Mouse (Mus musculus): ENCODE measurements around the gene Sspn.

Gene Sspn

GRCm38 (mm10) chr6:145973356-145973755, 41.9 kb downstream of the Sspn start:
- DNase-seq (ENCODE audit: low read depth), result no peak

GRCm38 (mm10) chr6:145974766-145975165, 43.3 kb downstream of the Sspn start:
- no peak for DNase-seq (ENCODE audit: low read depth)

- no peak for DNase-seq (ENCODE audit: low read depth)
These were observed 45.9 kb downstream of the Sspn start for GRCm38 (mm10) chr6:145977344-145977743.

- DNase-seq (ENCODE audit: low read depth), result no peak
These were observed 46.5 kb downstream of the Sspn start for GRCm38 (mm10) chr6:145977771-145978450.

- peak; percentile 67 for DNase-seq (ENCODE audit: low read depth)
These were observed 49.6 kb downstream of the Sspn start for GRCm38 (mm10) chr6:145981074-145981473.

GRCm38 (mm10) chr6:145982335-145982734, 50.9 kb downstream of the Sspn start:
- DNase-seq (ENCODE audit: low read depth), result no peak

GRCm38 (mm10) chr6:145990578-145990977, 59.1 kb downstream of the Sspn start:
- no peak for DNase-seq (ENCODE audit: low read depth)

- DNase-seq (ENCODE audit: low read depth), result no peak
These were observed 61.1 kb downstream of the Sspn start for GRCm38 (mm10) chr6:145992526-145992925.

GRCm38 (mm10) chr6:145992985-145993384, 61.5 kb downstream of the Sspn start:
- DNase-seq (ENCODE audit: low read depth), result peak; percentile 92

- no peak for DNase-seq (ENCODE audit: low read depth)
These were observed 67.0 kb downstream of the Sspn start for GRCm38 (mm10) chr6:145998314-145999007.

GRCm38 (mm10) chr6:146000767-146001166, 69.3 kb downstream of the Sspn start:
- no peak for DNase-seq (ENCODE audit: low read depth)

GRCm38 (mm10) chr6:146001396-146002191, 70.2 kb downstream of the Sspn start:
- DNase-seq (ENCODE audit: low read depth), result no peak

- DNase-seq (ENCODE audit: low read depth), result no peak
These were observed 72.7 kb downstream of the Sspn start for GRCm38 (mm10) chr6:146004174-146004601.

- no peak for DNase-seq (ENCODE audit: low read depth)
These were observed 73.9 kb downstream of the Sspn start for GRCm38 (mm10) chr6:146005129-146005886.

- DNase-seq (ENCODE audit: low read depth), result no peak
These were observed 74.6 kb downstream of the Sspn start for GRCm38 (mm10) chr6:146005935-146006564.

- no peak for DNase-seq (ENCODE audit: low read depth)
These were observed 75.3 kb downstream of the Sspn start for GRCm38 (mm10) chr6:146006753-146007152.

GRCm38 (mm10) chr6:146008450-146008981, 77.1 kb downstream of the Sspn start:
- DNase-seq (ENCODE audit: low read depth), result no peak

GRCm38 (mm10) chr6:146009163-146009915, 77.9 kb downstream of the Sspn start:
- no peak for DNase-seq (ENCODE audit: low read depth)

- no peak for DNase-seq (ENCODE audit: low read depth)
These were observed 78.8 kb downstream of the Sspn start for GRCm38 (mm10) chr6:146010093-146010764.

- DNase-seq (ENCODE audit: low read depth), result no peak
These were observed 82.9 kb downstream of the Sspn start for GRCm38 (mm10) chr6:146014312-146014711.

Data from induced T-regulatory cell, adult 2 months (primary cell).